Mouse (Mus musculus) gastrocnemius, postnatal 14 days (tissue): ENCODE data around the gene Hdac2. TPM values are rescaled to one million over a fixed set of nuclear protein-coding genes. Genes with fewer than 3 reads are reported as not detected.

Experiments
- DNase-seq: peaks from one replicate; pipeline ENCODE4 v3.0.0; 2021; ENCODE audit warnings: mixed read lengths
- intact Hi-C: fragments of 180-260 bp; cut with DNase I; formaldehyde crosslinking; loops from one replicate; pipeline ENCODE4 v1.15.1; 2025; ENCODE audit warnings: low total_unique reads
- long read RNA-seq, 2 experiments: library from polyadenylated mRNA; stranded (forward); transcript quantifications; one replicate each; pipeline ENCODE4 v2.0.0; 2021
- total RNA-seq, 2 experiments: library from RNA; stranded (reverse); gene quantifications; 2 replicates each; pipeline ENCODE4 v1.2.3; 2021

Hdac2 gene
- 10 to 100 TPM; 70.3 to 76.0 TPM for total RNA-seq
- long read RNA-seq, experiment 1, transcript Hdac2-201 (14 exons, 2,005 nt) = major isoform, 87 of 94 reads
- long read RNA-seq, experiment 1, partial matches to known transcripts = 1 of 94 reads
- long read RNA-seq, experiment 1, other reads (novel, unspliced or antisense) = 6 of 94 reads
- long read RNA-seq, experiment 2, transcript Hdac2-201 (14 exons, 2,005 nt) = major isoform, 105 of 116 reads
- long read RNA-seq, experiment 2, partial matches to known transcripts = 3 of 116 reads
- long read RNA-seq, experiment 2, other reads (novel, unspliced or antisense) = 8 of 116 reads

DNA sequence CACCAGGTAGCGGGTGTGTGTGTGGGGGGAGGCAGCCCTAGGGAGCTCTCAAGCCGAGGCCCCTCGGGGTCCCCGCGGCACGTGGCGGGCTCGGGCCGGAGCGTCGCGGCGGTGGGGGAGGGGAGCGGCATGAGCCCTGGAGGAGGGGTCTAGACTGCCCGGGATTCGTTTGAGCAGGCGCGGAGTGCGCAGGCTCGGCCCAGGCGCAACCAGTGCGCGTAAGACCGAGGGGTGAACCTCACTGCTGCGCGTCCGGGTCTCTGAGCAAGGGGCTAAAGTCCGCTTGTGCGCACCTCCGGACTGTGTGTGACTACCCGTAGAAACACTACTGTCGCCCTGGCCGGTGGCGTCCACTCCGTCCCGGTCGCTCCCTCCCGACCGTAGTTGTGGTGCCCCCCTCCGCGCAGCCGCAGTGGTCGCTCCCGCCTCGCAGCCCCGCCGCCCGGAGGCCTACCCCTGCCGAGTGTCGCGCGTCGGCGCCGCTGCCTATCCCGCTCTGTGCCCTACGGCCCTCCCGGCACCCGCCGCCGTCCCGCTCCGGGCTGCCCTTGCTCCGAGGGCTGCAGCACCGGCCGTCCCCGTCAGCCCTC lies at the start of gene Hdac2:
Gene Hdac2, plus strand, starts transcription at position 459 of the 590 bp plus-strand sequence.
- DNase-seq = peak; percentile 88
- intact Hi-C loops = no loop called here

DNA sequence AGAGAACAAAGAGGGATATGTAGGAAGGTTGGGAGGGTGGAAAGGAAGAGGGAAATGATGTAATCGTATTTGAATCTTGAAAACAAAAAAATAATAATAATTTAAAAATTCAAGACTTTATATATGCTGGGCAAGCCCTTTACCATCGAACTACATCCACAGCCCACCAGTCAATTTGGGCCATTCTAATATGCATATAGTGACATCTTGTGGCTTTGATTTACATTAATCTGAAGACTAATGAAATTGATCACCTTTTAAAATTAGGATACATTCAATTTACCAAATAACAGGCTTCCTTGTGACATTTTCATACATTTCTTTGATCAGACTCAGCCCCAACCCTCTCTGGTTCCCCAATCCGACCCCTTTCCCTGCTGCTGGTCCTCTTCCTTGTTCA lies 46.1 kb upstream of the Hdac2 start:
- no peak for DNase-seq
- intact Hi-C loops = no loop called here

DNA sequence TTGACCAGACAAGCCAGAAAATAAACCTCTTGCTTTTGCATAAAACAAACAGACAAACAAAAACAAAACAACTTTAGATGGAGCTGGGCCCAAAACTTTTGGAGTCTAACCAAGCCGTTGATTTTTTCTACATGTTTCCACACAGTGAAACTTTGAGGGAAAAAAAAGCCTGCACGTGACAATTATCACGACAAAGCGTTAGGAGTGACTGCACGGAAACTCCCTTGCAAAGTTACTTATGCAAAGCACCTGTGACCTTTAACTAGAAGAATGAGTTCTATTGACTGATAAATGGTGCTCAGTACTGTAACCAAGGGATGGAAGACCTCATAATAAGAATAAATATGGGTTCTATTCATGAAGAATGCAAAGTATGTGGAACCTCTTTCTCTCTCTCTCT lies 38.5 kb upstream of the Hdac2 start:
- intact Hi-C loops = no loop called here
- DNase-seq = no peak

DNA sequence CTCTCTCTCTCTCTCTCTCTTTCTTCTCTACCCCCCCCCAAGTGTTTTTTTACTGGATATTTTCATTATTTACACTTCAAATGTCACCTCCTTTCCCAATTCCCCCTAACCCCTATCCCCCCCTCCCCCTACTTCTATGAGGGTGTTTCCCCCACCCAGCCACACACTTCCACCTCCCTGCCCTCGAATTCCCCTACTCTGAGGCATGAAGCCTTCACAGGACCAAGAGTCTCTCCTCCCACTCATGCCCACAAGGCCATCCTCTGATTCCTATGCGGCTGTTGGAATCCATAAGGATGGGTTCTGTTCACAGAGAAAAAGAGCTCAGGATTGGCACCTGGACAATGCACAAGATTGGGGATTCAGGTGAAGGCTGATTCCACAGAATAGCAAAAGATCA lies 38.1 kb upstream of the Hdac2 start:
- DNase-seq = no peak
- intact Hi-C loops = no loop called here

DNA sequence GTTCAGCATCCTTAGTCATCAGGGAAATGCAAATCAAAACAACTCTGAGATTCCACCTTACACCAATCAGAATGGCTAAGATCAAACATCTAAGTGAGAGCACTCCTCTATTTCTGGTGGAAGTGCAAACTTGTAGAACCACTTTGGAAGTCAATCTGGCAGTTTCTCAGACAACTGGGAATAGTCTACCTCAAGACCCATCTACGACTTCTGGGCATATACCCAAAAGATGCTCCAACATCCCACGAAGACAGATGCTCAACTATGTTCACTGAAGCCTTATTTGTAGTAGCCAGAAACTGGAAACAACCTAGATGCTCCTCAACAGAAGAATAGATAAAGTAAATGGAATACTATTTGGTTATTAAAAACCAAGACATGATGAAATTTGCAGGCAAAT lies 22.6 kb upstream of the Hdac2 start:
- no peak for DNase-seq
- intact Hi-C loops = no loop called here

DNA sequence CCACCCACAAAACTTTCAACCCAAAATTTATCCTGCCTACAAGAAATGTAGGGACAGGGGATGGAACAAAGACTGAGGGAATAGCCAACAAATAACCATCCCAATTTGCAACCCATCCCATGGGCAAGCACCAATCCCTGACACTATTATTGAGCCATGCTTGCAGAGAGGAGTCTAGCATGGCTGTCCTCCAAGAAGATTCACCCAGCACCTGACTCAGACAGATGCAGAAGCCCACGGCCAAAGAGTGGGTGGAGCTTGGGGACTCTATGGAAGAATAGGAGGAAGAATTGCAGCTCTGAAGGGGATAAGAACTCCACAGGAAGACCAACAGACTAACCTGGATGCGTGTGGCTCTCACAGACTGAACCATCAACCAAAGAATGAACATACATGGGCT lies 21.7 kb upstream of the Hdac2 start:
- intact Hi-C loops = no loop called here
- no peak for DNase-seq

DNA sequence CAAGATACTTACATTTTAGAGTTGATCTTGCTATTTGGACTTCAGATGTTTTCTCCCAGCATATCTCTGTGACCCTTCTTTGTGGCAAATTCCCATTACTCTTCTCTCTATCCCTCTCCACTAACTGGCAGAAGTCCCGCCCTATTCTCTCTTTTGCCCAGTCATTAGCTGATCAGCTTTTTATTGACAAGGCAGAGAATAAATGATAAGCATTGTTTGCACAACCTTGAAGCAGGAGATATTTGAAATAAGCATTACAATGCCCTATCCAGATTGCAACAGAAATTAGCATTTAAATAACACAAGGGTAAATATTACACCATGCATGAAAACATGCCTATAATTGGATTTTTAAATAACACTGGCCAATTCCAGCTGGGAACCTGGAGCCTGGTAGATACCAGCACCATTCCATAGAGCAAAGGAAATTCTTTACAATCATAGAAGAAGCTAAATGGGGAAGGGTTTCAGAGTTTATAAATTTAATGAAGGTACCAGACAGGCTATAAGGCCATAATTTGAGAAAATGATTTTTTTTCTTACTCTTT lies 14.7 kb upstream of the Hdac2 start:
- intact Hi-C loops = no loop called here
- no peak for DNase-seq

DNA sequence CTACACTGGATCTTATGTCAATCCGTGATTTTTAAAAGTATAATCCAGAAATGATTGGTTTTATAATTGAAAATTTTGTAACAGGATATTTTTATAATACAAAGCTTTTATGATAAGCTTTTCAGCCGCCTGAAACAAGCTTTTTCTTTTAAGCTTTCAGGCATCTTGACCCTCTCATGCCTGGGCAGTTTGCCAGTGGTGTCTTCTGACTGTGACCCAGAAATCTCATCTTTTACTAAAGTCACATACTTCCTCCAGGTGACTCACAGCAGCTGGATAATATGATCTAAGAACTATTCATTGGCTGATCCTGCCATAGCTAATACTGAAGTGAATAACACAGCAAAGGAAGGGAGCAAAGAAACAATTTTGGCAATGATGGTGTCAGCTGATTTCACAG lies 9.9 kb upstream of the Hdac2 start:
- intact Hi-C loops = no loop called here
- no peak for DNase-seq

DNA sequence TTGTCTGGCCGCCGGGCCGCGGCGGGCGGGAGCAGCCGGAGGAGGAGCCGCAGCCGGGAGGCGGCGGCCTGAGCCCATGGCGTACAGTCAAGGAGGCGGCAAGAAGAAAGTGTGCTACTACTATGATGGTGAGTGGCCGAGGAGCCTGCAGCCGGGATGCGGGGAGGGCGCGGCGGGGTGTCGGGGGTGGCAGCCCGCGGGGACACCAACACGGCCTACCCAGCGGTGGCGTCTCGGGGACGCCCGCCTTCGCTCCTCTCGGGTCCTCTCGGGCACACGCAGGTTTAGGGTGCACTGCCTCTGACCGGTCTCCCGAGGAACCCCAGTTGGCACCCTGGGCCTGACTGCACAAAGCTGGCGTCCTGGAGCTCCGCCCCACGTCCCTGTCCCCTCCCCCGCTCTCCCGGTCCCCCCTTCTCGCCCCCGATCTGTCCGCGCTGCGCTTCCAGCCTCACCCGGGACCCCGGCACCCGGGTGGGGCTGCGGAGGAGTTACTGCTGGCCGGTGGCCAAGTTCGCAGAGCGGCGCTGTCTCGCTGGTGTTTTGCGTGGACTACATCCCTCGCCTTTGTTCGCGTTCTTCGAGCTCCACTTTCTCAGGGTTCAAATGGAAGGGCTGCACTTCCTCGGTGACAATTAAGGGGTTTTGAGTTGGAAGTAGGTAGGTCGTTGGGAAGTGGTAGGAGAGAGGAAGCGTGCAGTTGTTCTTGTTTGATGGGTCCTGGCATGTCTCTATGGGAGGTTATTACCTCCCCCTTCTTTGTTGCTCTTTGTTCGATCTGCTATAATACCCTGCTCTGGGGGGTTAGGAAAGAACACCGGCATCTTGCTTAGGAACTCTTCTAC lies 554 bp downstream of the Hdac2 start:
- intact Hi-C loops = no loop called here
- DNase-seq = peak; percentile 72

DNA sequence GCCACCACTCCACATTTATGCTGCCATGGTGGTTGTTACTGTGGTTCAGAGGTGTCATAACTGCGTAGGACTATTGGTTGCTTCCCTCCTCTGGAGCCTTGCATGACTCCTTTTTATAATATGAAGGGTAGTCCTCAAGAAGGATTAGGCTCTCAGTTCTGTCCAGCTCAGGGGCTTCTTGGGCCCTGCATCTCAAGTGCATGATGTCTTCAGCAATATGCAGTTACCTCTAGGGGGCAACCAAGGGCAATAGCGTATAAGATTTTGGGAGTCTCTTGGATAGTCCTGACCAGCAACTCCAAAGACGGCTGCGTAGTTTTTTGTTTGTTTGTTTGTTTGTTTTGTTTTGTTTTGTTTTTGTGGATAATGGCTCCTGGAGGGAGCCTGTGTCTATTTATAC lies 7.5 kb downstream of the Hdac2 start:
- intact Hi-C loops = no loop called here
- no peak for DNase-seq

DNA sequence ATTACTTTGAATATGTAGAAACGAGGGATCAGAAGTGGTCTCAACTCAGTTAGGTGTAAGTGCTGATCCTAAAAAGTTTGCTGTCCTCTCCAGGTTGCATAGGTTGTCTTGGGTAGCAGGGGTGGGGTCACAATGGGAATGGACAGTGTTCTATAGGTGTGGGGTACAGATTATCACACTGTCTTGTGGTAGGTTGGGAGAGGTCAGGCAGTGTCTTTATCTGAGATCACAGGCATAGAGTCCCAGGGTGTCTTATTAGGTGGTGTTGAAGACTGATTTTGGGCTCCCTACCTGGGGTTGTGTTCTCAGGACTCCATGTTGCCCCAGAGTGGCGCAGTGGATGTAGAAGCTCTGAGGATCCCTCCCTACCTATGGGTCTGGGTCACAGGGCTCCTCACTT lies 17.8 kb downstream of the Hdac2 start:
- intact Hi-C loops = no loop called here
- no peak for DNase-seq

DNA sequence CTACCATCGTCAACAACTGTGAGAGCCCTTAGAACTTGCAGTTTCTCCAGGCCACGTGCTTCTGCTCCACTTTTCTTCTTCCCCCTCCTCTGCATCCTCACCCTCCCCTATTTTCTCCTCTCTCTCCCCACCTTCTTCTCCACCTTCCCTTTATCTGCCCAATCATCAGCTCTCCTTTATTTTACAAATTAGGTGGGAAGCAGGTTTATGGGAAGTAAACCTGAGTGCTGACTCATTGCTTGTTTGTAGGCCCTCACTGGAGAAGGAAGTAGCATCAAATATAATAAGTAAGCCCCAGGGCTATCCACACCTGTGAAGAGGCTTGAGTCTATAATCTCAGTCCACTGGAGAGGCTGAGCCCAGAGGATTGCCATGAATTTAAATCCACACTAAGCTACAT lies 26.5 kb downstream of the Hdac2 start:
- DNase-seq = no peak
- intact Hi-C loops = no loop called here

DNA sequence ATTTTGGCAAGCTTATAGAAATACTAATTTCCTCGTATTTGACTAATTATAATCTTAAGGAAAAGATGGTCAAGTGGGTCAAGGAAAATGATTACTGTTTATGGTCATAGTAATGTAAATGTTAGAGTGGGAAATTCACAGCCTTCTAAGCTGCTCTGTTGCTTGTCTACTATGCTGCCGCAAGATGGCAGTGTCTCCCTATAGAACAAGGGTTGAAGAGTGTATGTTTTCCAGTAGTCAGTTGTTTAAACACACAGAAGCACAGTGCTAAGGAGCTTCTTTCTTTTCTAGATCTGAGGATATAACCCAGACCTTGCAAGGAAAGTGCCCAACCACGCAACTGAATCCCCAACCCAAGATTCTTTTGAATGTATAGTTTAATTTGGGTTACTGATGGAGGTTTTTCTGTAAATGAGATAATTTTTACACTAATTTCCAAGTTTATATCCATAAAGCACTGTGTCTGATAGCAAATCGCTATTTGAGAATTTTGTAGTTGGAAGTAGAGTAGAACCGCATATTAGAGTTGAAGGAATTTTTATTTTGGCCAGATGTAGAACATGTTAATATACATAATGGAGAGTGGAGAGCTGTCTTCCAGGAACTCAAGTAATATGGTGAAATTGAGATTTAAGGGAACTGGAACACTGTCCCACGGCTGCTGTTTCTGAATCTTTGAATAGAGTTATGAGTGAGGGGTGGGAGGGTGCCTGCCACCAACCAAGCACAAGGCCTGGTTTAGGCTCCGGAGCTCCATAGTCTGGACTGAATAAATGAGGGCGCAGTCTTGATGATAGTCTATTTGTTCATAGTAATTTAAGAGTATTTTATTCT lies 40.1 kb downstream of the Hdac2 start:
- intact Hi-C loops = no loop called here

DNA sequence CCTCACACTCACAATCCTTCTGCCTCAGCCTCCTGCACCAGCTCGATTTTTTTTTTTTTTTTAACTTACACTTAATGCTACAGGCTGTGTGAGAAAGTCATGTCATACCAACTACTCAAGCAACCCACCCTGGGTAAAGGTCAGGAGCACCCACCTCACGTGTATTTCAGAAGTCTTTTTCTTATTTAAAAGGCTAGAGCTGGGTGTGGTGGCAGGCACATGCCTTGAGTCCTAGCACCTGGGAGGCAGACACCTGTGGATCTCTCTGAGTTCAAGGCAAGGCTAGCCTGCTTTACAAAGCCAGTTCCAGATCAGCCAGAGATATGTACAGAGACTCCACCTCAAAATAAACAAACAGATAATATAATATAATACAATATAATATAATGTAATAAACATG lies 41.4 kb downstream of the Hdac2 start:
- DNase-seq = no peak
- intact Hi-C loops = no loop called here

More for the DNA sequence above, 40.1 kb downstream of the Hdac2 start:
- DNase-seq = peak; percentile 69

DNA sequence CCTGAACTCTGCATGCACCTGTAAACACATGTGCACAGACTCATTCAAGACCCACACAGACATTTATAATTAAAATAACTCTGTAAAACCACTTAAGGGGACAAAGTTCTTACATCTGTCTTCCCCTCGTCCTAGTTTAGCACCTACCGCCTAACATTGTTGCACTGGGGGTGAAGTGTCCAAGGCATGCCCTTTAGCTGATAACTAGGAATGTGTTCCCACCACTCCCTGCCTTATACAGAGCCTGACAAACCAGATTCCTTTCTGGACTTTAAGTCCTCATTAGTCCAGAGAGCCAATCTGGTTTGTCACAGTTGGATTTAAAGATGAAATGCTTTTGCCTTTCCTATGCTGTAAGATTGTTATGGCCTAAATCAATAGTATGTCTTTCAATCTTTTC lies 41.9 kb downstream of the Hdac2 start:
- intact Hi-C loops = no loop called here
- no peak for DNase-seq

DNA sequence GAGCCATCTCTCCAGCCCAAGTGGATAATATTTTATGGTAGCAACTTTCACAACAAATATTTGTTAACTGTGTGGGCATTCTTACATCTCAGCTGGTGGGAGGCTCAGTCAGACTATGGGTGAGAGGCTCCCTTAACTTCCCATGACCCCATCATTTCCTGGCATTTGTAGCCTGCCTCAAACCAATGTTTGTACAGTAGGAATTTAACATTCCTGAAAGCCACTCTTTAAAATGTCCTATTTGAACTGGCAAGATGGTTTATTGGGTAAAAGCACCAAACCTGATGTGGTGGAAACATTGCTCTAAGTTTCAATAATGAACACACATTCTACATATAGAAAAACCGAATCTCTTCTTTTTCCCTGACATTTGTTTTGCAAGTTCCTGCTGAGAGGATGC lies 50.0 kb downstream of the Hdac2 start:
- intact Hi-C loops = no loop called here

DNA sequence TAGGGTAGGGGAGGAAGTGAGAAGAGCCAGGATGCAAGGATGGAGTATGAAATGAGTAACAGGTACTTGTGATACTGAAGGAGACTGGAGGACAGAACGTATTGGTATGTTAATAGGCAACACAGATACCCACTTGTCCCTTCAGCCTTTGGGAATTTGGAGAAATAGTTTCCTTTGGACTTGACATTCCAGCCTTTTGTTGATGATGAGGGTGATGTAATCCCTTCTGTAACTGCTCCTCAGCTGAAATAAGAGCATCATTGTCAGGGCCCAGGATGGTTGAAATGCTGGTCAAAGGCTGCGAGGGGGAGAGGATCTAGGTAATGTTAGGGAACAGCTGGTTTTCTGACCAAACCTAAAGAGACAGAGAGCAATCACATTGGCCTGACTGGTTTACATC lies 54.3 kb downstream of the Hdac2 start:
- intact Hi-C loops = no loop called here
- no peak for DNase-seq

More for the DNA sequence above, 50.0 kb downstream of the Hdac2 start:
- no peak for DNase-seq

DNA sequence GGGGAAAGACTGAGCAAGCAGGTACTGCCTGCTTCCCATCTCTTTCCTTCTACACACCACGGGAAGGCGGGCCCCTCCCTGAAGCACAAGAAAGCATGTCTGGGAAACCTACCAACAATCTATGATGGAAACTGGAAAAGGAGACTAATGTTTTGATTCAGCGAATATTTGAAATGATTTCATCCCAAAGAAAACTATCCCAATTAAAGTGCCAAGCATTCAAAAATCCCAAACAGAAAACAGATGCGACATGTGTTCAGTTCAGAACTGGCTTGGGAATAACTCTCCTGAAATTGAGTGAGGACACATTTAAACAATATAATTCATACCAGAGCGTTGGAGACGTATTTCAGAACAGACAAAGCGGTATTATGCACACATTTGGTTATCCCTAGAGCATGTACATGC lies 60.8 kb downstream of the Hdac2 start:
- intact Hi-C loops = no loop called here
- peak; percentile 49 for DNase-seq

DNA sequence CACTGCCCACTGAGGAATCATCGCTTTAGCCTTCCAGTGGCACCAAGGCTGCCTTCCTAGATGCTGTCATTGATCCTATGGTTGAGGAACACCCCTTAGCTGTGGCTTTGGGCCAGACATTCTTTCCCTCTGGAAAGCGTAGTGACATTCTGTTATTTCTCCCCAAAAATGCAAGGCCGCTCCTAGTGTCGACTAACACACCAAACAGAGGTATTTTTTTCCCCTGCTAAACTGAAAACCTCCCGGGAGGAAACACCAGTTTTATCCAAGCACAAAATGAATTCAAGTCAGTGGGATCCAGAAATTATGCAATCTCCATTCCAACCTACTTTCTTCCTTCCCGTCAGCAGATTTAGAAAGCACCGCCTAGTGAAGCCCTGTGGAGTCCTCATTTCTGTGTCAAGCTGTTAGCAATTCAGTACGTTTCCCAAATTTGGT lies 73.3 kb downstream of the Hdac2 start:
- DNase-seq = peak; percentile 31

More for the DNA sequence above, 73.3 kb downstream of the Hdac2 start:
- intact Hi-C loops = no loop called here
